Mouse (Mus musculus) natural killer cell, adult 2 months (primary cell): Measurements from ENCODE around the gene Wtap.
"Not testable (repeated sequence)": the region's sequence is repeated elsewhere in the genome, so short reads cannot be mapped to it uniquely, and the experiment has no call there.

ENCODE experiments used
- DNase-seq, 2 experiments: peaks; one replicate each; pipeline ENCODE4 v3.0.0; 2022; ENCODE audit warnings: low spot score in 2 of 2

The Wtap gene

GRCm38 (mm10) chr17:12963476-12963875 lies 30.5 kb downstream of the Wtap start:
- no peak for DNase-seq

GRCm38 (mm10) chr17:12960331-12960873 lies 33.6 kb downstream of the Wtap start, which contains the start of gene Acat2:
Gene Acat2 (minus strand): TSS chr17:12960747.
- peak; percentile 95 to 96 for DNase-seq

- DNase-seq: not testable (repeated sequence)
Observed at GRCm38 (mm10) chr17:12959377-12959776, 34.6 kb downstream of the Wtap start.

DNA sequence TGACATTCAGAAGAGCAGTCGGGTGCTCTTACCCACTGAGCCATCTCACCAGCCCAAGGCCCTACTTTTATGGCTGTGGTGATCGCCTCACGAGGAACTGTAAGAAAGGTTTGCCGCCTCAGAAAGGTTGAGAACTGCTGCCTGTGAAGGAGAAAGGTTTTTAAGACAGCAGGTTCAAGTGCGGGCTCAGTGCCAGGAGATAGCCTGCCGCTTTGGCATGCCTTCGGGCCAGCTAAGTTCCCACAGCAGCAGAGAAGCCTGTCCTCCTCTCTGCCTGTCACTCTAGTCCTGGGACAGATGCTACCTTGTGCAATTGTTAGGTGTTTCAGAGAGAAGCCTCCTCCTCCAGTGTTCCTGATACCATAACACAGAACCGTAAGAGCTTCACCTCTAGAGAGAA lies 37.3 kb downstream of the Wtap start:
- no peak for DNase-seq

- DNase-seq: no peak
Observed at GRCm38 (mm10) chr17:12949669-12950068, 44.3 kb downstream of the Wtap start.

DNA sequence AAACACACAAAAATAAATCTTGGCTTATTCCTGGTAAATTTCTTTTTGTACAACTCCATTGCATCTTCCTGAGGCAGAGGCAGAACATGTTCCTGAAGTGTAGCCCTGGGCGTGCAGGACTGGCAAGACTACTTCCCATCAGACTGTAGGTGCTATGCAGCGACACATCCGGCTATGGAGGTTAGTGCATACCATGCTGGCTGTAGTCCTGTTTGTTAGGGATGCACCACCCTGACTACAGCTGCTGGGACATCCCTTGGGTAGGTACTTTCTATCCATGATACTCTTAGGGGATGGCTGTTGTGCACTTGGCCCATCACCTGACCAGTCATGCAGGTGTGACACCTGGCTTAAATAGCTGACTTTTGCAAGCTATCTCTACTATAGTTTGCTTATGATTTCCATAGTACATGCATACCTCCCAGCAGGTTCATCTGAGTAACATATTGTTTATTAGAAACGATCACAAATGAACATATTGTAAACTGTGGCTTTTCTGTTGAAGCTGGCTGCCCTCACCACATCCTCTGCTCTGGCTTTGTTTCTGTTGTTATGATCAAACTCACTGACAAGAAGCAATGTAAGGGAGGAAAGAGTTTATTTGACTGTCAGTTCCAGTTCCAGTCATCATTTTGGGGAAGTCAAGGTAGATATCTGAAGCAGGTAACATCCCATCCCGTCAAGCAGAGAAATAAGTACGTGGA lies 51.4 kb downstream of the Wtap start:
- DNase-seq: no peak

DNA sequence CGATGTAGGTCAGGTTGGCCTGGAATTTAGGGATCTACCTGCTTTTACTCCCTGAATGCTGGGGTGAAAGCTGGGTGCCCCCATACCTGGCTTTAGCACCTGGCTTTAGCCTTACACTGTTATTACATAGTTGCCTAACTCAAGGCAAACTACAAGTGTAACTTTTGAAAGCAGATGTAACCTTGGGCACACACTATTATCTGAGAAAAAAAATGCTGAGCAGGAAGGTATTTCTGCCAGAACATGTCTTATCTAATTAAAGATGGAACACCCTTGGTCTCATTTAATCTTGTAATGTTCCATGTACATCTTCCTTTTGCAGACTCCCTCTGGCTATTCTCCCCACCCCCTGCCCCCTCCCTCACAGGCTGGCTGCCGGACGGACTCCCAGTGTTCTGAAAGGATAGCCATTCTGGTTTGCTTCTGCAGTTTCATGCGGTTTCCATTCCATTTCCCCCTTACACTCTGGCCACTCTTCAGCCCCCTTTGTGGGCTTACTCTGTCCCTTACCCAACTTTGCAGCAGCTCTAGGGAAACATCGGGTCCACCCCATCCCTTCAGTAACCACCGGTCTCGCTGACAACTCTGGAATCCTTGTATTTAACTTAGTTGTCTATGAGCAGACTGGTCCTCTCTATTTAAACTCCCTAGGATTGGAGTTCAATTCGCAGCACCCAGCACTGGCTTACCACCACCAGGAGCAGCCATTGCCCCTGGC lies 52.3 kb downstream of the Wtap start:
- DNase-seq: no peak

GRCm38 (mm10) chr17:12940151-12940805 lies 53.7 kb downstream of the Wtap start, which contains the start of gene Acat3:
Gene Acat3 (minus strand): TSS chr17:12940600.
- no peak for DNase-seq

- DNase-seq: not testable (repeated sequence)
Observed at GRCm38 (mm10) chr17:12939377-12940148, 54.4 kb downstream of the Wtap start.

- DNase-seq: no peak
Observed at GRCm38 (mm10) chr17:12938077-12938476, 55.9 kb downstream of the Wtap start.

- no peak for DNase-seq
Observed at GRCm38 (mm10) chr17:12937412-12937970, 56.5 kb downstream of the Wtap start.

- no peak for DNase-seq
Observed at GRCm38 (mm10) chr17:12935719-12936118, 58.2 kb downstream of the Wtap start.

GRCm38 (mm10) chr17:12931576-12931975 lies 62.4 kb downstream of the Wtap start:
- DNase-seq: not testable (repeated sequence)

- DNase-seq: no peak
Observed at GRCm38 (mm10) chr17:12925703-12926180, 68.2 kb downstream of the Wtap start.

DNA sequence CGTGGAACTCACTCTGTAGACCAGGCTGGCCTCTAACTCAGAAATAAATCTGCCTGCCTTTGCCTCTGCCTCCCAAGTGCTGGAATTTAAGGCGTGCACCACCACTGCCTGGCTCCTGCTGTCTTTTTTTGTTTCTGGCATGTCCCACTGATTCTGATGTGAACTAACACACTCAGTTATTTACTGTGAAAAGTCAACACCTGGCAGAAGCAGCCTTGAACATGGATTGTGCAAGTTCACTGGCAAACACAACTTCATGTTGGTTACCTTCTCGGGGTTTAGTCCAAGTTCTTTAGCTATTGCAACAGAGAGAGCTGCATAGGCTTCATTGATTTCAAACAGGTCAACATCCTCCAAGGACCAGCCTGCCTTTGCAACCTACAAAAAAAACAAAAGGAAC lies 69.0 kb downstream of the Wtap start:
- no peak for DNase-seq

DNA sequence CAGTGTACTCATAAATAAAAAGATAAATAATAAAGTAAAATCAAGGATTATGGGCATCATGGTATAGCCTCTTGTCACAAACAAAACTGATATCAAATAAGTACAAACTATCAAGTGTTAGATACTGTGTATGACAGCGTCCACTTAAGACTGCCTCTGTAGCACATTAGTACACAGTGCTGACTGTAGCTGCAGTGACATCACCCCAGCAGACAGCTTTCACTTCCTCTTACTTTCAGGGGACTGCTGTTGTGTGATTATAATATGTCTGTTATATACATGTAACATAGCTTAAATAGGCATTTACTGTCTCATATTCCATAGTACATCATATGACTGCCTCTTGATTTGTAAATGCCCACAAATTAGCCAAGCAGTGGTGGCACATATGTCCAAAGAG lies 72.9 kb downstream of the Wtap start:
- peak in 1 of 2 experiments; percentile 41 for DNase-seq
